Mouse (Mus musculus): ENCODE data around the gene Olfr470. TPM values are rescaled to one million over a fixed set of nuclear protein-coding genes. Genes with fewer than 3 reads are reported as not detected.
"Not testable (repeated sequence)": the region's sequence is repeated elsewhere in the genome, so short reads cannot be mapped to it uniquely, and the experiment has no call there.

Olfr470 gene
- polyA plus RNA-seq (2012): not detected in 2 replicates

DNA sequence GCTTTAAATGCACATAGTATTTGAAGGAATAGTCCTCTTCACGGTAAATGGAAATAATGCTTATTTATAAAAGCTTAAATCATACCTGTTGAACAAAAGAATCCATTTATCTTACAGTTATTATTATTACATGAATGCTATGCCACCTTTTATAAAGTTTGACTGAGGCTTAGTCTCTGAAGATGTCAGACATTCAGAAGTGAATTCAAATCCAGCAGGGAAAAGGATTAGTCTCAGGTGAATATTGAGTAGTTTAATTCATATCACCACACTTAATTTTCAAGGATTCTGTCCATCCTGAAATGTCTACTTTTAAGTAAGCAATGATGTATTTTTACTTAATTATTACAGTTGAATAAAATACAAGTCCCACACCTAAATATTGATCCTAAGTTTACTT is at the start of gene Olfr470:
Gene Olfr470, minus strand, starts transcription at position 101 of the 400 bp plus-strand sequence.
- TF ChIP-seq GATA1 (IDR thresholded peaks at IDR 0.05; ENCODE audit: low read length): not testable (repeated sequence)

GRCm38 (mm10) chr7:107841719-107842118 is 5.6 kb downstream of the Olfr470 start:
- TF ChIP-seq GATA1 (IDR thresholded peaks at IDR 0.05; ENCODE audit: low read length): no peak

DNA sequence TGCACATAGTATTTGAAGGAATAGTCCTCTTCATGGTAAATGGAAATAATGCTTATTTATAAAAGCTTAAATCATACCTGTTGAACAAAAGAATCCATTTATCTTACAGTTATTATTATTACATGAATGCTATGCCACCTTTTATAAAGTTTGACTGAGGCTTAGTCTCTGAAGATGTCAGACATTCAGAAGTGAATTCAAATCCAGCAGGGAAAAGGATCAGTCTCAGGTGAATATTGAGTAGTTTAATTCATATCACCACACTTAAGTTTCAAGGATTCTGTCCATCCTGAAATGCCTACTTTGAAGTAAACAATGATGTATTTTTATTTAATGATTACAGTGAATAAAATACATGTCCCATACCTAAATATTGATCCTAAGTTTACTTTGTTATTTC is 21.8 kb downstream of the Olfr470 start, which contains the start of gene Olfr469:
Gene Olfr469, minus strand, starts transcription at position 101 of the 400 bp plus-strand sequence.
- TF ChIP-seq GATA1 (IDR thresholded peaks at IDR 0.05; ENCODE audit: low read length): not testable (repeated sequence)

- TF ChIP-seq GATA1 (IDR thresholded peaks at IDR 0.05; ENCODE audit: low read length): no peak
These were observed 27.8 kb downstream of the Olfr470 start for GRCm38 (mm10) chr7:107819442-107819841.

- no peak for TF ChIP-seq GATA1 (IDR thresholded peaks at IDR 0.05; ENCODE audit: low read length)
These were observed 35.3 kb downstream of the Olfr470 start, which contains the start of gene Olfr467 for GRCm38 (mm10) chr7:107811963-107812362. Gene Olfr467, plus strand, starts transcription at chr7:107812263.

GRCm38 (mm10) chr7:107802138-107802537 is 45.2 kb downstream of the Olfr470 start:
- no peak for TF ChIP-seq GATA1 (IDR thresholded peaks at IDR 0.05; ENCODE audit: low read length)

GRCm38 (mm10) chr7:107801108-107801507 is 46.2 kb downstream of the Olfr470 start, which contains the start of gene Ovch2:
Gene Ovch2, minus strand, starts transcription at chr7:107801208.
- TF ChIP-seq GATA1 (IDR thresholded peaks at IDR 0.05; ENCODE audit: low read length): no peak

- TF ChIP-seq GATA1 (IDR thresholded peaks at IDR 0.05; ENCODE audit: low read length): no peak
These were observed 50.8 kb downstream of the Olfr470 start for GRCm38 (mm10) chr7:107796500-107796899.

Other genes with a start within 250 kb of the Olfr470 start
- not detected in 2 replicates for gene 5330417H12Rik, start 222.3 kb downstream of the Olfr470 start, polyA plus RNA-seq (2012)
- gene Cyb5r2, start 89.5 kb downstream of the Olfr470 start, polyA plus RNA-seq (2012): not detected in 2 replicates
- not detected in 2 replicates for gene Ovch2, start 46.3 kb downstream of the Olfr470 start, polyA plus RNA-seq (2012)
- gene Olfr467, start 35.2 kb downstream of the Olfr470 start, polyA plus RNA-seq (2012): not detected in 2 replicates
- not detected in 2 replicates for gene Olfr469, start 21.9 kb downstream of the Olfr470 start, polyA plus RNA-seq (2012)
- gene Olfr472, start 50.4 kb upstream of the Olfr470 start, polyA plus RNA-seq (2012): not detected in 2 replicates
- not detected in 2 replicates for gene Olfr473, start 83.0 kb upstream of the Olfr470 start, polyA plus RNA-seq (2012)
- gene Olfr474, start 107.2 kb upstream of the Olfr470 start, polyA plus RNA-seq (2012): not detected in 2 replicates
- gene Olfr476, start 117.3 kb upstream of the Olfr470 start, polyA plus RNA-seq (2012): not detected in 2 replicates
- gene Olfr477, start 139.2 kb upstream of the Olfr470 start, polyA plus RNA-seq (2012): not detected in 2 replicates
- gene Olfr478, start 186.5 kb upstream of the Olfr470 start, polyA plus RNA-seq (2012): not detected in 2 replicates
- not detected in 2 replicates for gene Olfr479, start 203.2 kb upstream of the Olfr470 start, polyA plus RNA-seq (2012)
- not detected in 2 replicates for gene Olfr480, start 219.9 kb upstream of the Olfr470 start, polyA plus RNA-seq (2012)
- gene Olfr481, start 232.4 kb upstream of the Olfr470 start, polyA plus RNA-seq (2012): not detected in 2 replicates

All from G1E-ER4 (cell line).